Mouse (Mus musculus): ENCODE data around the gene Nktr. TPM values are rescaled to one million over a fixed set of nuclear protein-coding genes. Genes with fewer than 3 reads are reported as not detected.

Nktr gene
- polyA plus RNA-seq (2014; fragmentation: Illumina TruSeq; extraction: RNeasy Lipid Tissue Mini Kit (QIAGEN cat#74804)) = 128 TPM

GRCm38 (mm10) chr9:121718792-121719318 lies at the start of gene Nktr:
TSS of gene Nktr (plus strand) at chr9:121719169.

DNA sequence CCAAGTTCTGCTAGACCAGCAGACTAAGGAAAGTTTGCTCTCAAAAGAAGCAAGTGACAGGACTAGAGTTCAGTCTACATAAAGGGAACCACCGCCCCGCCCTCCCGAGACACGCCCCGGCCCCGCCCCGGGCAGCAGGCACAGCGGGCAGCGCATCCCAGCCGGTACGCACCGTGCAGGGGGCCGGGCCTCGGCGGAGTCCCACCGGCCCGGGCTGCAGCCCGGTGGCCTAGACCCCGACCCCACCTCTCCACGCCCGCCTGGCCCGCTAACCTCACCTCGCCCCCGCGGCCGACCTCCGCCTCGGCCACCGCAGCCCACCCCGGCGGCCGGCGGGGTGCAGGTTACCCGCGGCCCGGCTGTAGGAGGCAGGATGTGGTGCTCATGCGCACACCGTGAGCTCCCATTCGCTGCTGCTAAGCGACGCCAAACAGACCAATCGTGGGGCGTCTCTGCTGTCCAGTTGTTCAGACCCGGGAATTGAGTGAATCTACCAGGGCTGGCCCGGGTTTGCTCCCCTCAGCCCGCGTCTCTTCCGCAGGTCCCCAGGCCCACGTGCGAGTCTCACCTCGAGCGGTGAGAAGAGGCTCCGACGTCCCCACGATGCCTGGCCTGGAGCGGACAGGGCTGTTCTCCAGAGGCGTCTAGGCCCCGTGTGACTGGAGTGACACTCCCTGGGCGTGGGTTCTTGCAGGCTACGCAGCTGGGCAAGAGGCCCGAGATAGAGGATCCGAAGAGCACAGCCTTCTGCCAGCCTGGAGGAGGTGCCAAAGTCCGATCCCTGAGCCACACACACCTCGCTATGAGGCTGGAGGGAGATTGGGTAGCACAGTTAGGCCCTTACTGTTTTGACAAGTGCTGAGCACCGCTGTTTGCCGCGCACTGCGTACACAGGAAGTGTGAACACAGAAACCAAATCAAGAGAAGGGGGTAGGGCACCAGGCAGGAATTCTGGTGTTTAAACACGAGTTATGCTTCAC lies 14.0 kb upstream of the Nktr start, which contains the start of gene Sec22c:
Sec22c (minus strand) TSS at position 845 of the 980 bp plus-strand sequence.

GRCm38 (mm10) chr9:121709898-121710583 lies 8.9 kb upstream of the Nktr start, which contains the start of gene Ss18l2:
TSS of gene Ss18l2 (plus strand) at chr9:121710329.

DNA sequence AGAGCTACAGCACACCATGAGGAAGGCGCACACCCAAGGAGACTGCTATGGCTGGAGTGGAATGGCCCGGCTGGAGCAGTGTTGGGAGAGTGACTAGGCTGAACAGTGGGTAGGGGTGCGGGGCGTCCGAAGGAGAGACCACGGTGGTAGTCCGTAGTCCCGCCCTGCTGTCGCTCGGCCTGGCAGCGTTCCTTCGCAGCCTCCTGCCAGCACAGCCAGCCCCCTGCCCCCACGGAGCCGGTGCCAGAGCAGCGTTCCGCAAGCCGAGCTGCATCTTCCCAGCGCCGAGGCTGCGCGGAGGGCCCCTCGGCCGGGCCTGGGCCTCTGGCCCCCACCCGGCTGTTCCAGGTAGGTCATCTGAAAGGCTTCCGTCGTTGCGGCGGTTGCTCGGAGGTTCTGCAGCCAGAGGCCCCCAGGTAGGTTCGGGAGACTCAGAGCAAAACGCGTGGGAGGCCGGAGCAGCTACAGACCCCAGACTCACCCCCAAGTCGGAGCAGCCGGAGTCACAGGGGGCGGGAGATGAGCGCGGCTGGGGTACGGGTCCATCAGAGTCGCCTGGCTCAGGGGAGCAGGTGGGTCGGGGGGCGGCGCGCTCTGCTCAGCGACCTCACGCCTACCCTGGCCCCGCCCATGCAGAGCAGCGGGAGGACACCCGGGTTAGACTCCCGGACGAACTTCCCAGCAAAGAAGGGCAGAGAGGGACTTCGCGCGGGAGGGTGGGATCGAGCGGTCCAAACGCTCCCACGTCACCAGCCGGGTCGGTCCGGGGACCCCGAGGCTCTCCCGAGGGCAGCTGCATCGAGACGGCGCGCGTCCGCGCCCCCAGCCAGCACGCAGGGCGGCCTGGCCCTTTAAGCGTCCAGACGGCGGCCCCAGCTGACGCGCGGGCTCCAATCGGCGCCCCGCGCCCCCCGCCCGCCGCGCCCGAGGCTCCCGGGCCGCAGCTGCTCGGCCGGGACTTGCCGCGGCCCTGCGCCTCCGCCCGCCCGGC lies 40.4 kb downstream of the Nktr start, which contains the start of gene Zfp651:
Zfp651 (plus strand) TSS at position 240 of the 991 bp plus-strand sequence.

DNA sequence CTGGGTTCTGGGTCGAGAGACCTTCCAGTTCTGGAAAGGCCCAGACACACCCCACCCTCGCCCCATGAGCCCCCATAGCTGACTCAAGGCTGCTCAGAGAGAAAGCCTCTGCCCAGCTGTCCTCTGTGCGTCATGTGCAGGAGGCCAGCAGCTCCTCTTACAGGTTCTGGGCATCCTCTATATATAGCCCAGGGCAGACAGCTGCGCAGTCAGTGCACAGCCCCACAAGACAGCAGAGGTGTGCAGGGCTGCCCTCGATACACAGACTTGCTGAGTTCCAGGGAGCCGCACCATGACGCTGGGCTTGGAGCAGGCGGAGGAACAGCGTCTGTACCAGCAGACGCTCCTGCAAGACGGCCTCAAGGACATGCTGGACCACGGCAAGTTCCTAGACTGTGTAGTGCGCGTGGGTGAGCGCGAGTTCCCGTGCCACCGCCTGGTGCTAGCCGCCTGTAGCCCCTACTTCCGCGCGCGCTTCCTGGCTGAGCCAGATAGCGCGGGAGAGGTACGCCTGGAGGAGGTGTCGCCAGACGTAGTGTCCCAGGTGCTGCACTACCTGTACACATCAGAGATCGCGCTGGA lies 58.6 kb downstream of the Nktr start, which contains the start of gene Klhl40:
Klhl40 (plus strand) TSS at position 124 of the 582 bp plus-strand sequence.

DNA sequence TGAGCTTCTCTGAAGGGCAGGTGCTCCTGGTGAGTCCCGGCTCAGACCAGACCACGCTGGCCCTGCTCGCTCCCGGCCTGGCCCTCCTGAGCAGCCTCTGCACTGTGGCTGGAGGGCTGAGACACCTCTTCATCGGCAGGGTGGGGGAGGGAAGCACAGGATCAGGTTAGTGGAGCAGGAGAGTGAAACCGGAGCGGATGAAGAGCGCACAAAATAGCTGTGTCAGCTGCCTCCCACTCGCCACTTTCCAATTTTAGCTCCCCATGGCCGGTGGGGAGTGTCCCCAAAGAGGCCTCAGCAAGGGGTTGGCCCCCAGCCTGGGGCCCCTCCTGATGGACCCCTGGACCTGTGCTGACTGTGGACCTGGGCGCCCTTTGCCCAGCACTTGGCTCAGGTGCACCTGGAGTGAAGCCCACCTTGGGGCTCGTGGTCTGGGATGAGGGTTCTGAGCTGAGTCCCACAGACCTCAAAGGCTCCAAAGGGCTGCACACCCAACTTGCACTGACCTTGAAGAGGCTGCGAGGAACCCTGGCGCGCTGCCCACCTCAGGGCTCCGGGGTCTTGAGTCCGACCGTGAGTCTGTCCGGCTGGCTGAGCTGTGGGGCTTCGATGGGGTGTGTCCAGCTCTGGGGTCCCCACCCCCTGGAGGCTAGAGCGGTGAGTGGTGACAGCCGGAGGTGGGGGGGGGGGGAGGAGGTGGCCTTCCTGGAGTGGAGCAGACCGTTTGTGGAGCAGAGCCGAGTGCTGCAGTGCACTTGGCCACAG lies 73.0 kb downstream of the Nktr start, which contains the start of gene Hhatl:
Hhatl (minus strand) TSS at position 751 of the 765 bp plus-strand sequence.

Other genes starting within 250 kb of the Nktr start
- gene Cck, start 223.5 kb upstream of the Nktr start, polyA plus RNA-seq (2014; fragmentation: Illumina TruSeq; extraction: RNeasy Lipid Tissue Mini Kit (QIAGEN cat#74804)) = not detected
- not detected for gene Lyzl4, start 77.1 kb upstream of the Nktr start, polyA plus RNA-seq (2014; fragmentation: Illumina TruSeq; extraction: RNeasy Lipid Tissue Mini Kit (QIAGEN cat#74804))
- 0.20 TPM for gene Vipr1, start 76.5 kb upstream of the Nktr start, polyA plus RNA-seq (2014; fragmentation: Illumina TruSeq; extraction: RNeasy Lipid Tissue Mini Kit (QIAGEN cat#74804))
- 10.4 TPM for gene Sec22c, start 13.7 kb upstream of the Nktr start, polyA plus RNA-seq (2014; fragmentation: Illumina TruSeq; extraction: RNeasy Lipid Tissue Mini Kit (QIAGEN cat#74804))
- gene Ss18l2, start 8.8 kb upstream of the Nktr start, polyA plus RNA-seq (2014; fragmentation: Illumina TruSeq; extraction: RNeasy Lipid Tissue Mini Kit (QIAGEN cat#74804)) = 18.5 TPM
- 0.60 TPM for gene Zfp651, start 40.2 kb downstream of the Nktr start, polyA plus RNA-seq (2014; fragmentation: Illumina TruSeq; extraction: RNeasy Lipid Tissue Mini Kit (QIAGEN cat#74804))
- gene Klhl40, start 58.4 kb downstream of the Nktr start, polyA plus RNA-seq (2014; fragmentation: Illumina TruSeq; extraction: RNeasy Lipid Tissue Mini Kit (QIAGEN cat#74804)) = not detected
- not detected for gene Hhatl, start 73.3 kb downstream of the Nktr start, polyA plus RNA-seq (2014; fragmentation: Illumina TruSeq; extraction: RNeasy Lipid Tissue Mini Kit (QIAGEN cat#74804))
- gene Ccdc13, start 120.3 kb downstream of the Nktr start, polyA plus RNA-seq (2014; fragmentation: Illumina TruSeq; extraction: RNeasy Lipid Tissue Mini Kit (QIAGEN cat#74804)) = not detected
- 21.6 TPM for gene Higd1a, start 139.2 kb downstream of the Nktr start, polyA plus RNA-seq (2014; fragmentation: Illumina TruSeq; extraction: RNeasy Lipid Tissue Mini Kit (QIAGEN cat#74804))
- gene Ackr2, start 179.2 kb downstream of the Nktr start, polyA plus RNA-seq (2014; fragmentation: Illumina TruSeq; extraction: RNeasy Lipid Tissue Mini Kit (QIAGEN cat#74804)) = 1.2 TPM
- not detected for gene Cyp8b1, start 197.1 kb downstream of the Nktr start, polyA plus RNA-seq (2014; fragmentation: Illumina TruSeq; extraction: RNeasy Lipid Tissue Mini Kit (QIAGEN cat#74804))
- gene Fam198a, start 231.8 kb downstream of the Nktr start, polyA plus RNA-seq (2014; fragmentation: Illumina TruSeq; extraction: RNeasy Lipid Tissue Mini Kit (QIAGEN cat#74804)) = 4.8 TPM

Data from ovary, adult 10 weeks (tissue).